Mouse (Mus musculus): ENCODE measurements at regions not wholly inside any gene's neighbourhood (a gene's known extent, or its start where the extent isn't known, plus 50 kb on each side); places are given as distances from the start of the nearest gene placed in this dataset.

- ATAC-seq (replicated peaks; ENCODE audit: low FRiP score, low TSS enrichment, low read depth) (no peak), DNase-seq (ENCODE audit: low spot score) (no peak)
- H3K27me3 ChIP-seq (replicated peaks; ENCODE audit: control insufficient read depth, insufficient read depth, low read length) = no peaks in the 10 kb centered on the region
- H3K27ac ChIP-seq (ENCODE audit: low read depth) = no peak overlapping the region
- 0 out of 2 replicates have a peak, but pooled peaks cover 2% of the 10 kb centered on the region for H3K9me3 ChIP-seq (ENCODE audit: control insufficient read depth, low read length)
- no peak overlapping the region for H3K4me3 ChIP-seq (ENCODE audit: low read depth, low read length)
- H3K4me1 ChIP-seq (replicated peaks; ENCODE audit: control insufficient read depth, insufficient read depth, low read length) = no peaks in the 10 kb centered on the region
- H3K4me2 ChIP-seq (ENCODE audit: low read length) = no peak overlapping the region
- WGBS = 84% methylated on average over 20 of the region's 20 CpGs
- no peak overlapping the region for H3K9ac ChIP-seq (ENCODE audit: low read length)
- no peaks in the 10 kb centered on the region for H3K36me3 ChIP-seq (ENCODE audit: control insufficient read depth, insufficient read depth, low read length)
Measured at GRCm38 (mm10) chr10:111913066-111913785, 59.2 kb upstream of the Krr1 start.

GRCm38 (mm10) chr10:111914231-111914630, 58.2 kb upstream of the Krr1 start:
- Histone ChIP-seq H3K4me3 (ENCODE audit: low read depth, low read length) (no peak overlapping the region), H3K4me2 (ENCODE audit: low read length) (no peak overlapping the region), H3K9me3 (ENCODE audit: control insufficient read depth, low read length) (0 out of 2 replicates have a peak, but pooled peaks cover 2% of the 10 kb centered on the region), H3K27ac (ENCODE audit: low read depth) (no peak overlapping the region), H3K9ac (ENCODE audit: low read length) (no peak overlapping the region), H3K27me3 (replicated peaks; ENCODE audit: control insufficient read depth, insufficient read depth, low read length) (no peaks in the 10 kb centered on the region), H3K36me3 (ENCODE audit: control insufficient read depth, insufficient read depth, low read length) (no peaks in the 10 kb centered on the region), H3K4me1 (replicated peaks; ENCODE audit: control insufficient read depth, insufficient read depth, low read length) (no peaks in the 10 kb centered on the region)
- DNase-seq (ENCODE audit: low spot score) = no peak
- no peak for ATAC-seq (replicated peaks; ENCODE audit: low FRiP score, low TSS enrichment, low read depth)
- 91% methylated on average over 4 of the region's 4 CpGs for WGBS

GRCm38 (mm10) chr10:111918071-111918507, 54.4 kb upstream of the Krr1 start:
- no peak overlapping the region for H3K27ac ChIP-seq (ENCODE audit: low read depth)
- no peaks in the 10 kb centered on the region for H3K4me1 ChIP-seq (replicated peaks; ENCODE audit: control insufficient read depth, insufficient read depth, low read length)
- no peak overlapping the region for H3K4me2 ChIP-seq (ENCODE audit: low read length)
- 0 out of 2 replicates have a peak, but pooled peaks cover under 1% of the 10 kb centered on the region for H3K9me3 ChIP-seq (ENCODE audit: control insufficient read depth, low read length)
- ATAC-seq (replicated peaks; ENCODE audit: low FRiP score, low TSS enrichment, low read depth) (no peak), DNase-seq (ENCODE audit: low spot score) (no peak)
- 77% methylated on average over 3 of the region's 3 CpGs for WGBS
- H3K36me3 ChIP-seq (ENCODE audit: control insufficient read depth, insufficient read depth, low read length) = no peaks in the 10 kb centered on the region
- H3K27me3 ChIP-seq (replicated peaks; ENCODE audit: control insufficient read depth, insufficient read depth, low read length) = no peaks in the 10 kb centered on the region
- no peak overlapping the region for H3K4me3 ChIP-seq (ENCODE audit: low read depth, low read length)
- no peak overlapping the region for H3K9ac ChIP-seq (ENCODE audit: low read length)

- ATAC-seq (replicated peaks; ENCODE audit: low FRiP score, low TSS enrichment, low read depth) (no peak), DNase-seq (ENCODE audit: low spot score) (no peak)
- Histone ChIP-seq H3K4me3 (ENCODE audit: low read depth, low read length) (no peak overlapping the region), H3K9ac (ENCODE audit: low read length) (no peak overlapping the region), H3K9me3 (ENCODE audit: control insufficient read depth, low read length) (no peaks in the 10 kb centered on the region), H3K27ac (ENCODE audit: low read depth) (no peak overlapping the region), H3K4me1 (replicated peaks; ENCODE audit: control insufficient read depth, insufficient read depth, low read length) (no peaks in the 10 kb centered on the region; the same call in 1 of the 2 replicates), H3K36me3 (ENCODE audit: control insufficient read depth, insufficient read depth, low read length) (no peaks in the 10 kb centered on the region), H3K4me2 (ENCODE audit: low read length) (no peak overlapping the region), H3K27me3 (replicated peaks; ENCODE audit: control insufficient read depth, insufficient read depth, low read length) (no peaks in the 10 kb centered on the region)
- WGBS = 74% methylated on average over 2 of the region's 2 CpGs
Measured at GRCm38 (mm10) chr10:111919475-111919874, 53.0 kb upstream of the Krr1 start.

GRCm38 (mm10) chr10:111921492-111921891, 51.0 kb upstream of the Krr1 start:
- Histone ChIP-seq H3K4me2 (ENCODE audit: low read length) (no peak overlapping the region), H3K4me1 (replicated peaks; ENCODE audit: control insufficient read depth, insufficient read depth, low read length) (peaks cover 6% of the 10 kb centered on the region; the same call in 1 of the 2 replicates), H3K36me3 (ENCODE audit: control insufficient read depth, insufficient read depth, low read length) (no peaks in the 10 kb centered on the region), H3K9ac (ENCODE audit: low read length) (no peak overlapping the region), H3K27ac (ENCODE audit: low read depth) (no peak overlapping the region), H3K4me3 (ENCODE audit: low read depth, low read length) (no peak overlapping the region), H3K9me3 (ENCODE audit: control insufficient read depth, low read length) (no peaks in the 10 kb centered on the region), H3K27me3 (replicated peaks; ENCODE audit: control insufficient read depth, insufficient read depth, low read length) (no peaks in the 10 kb centered on the region)
- DNase-seq (ENCODE audit: low spot score) (no peak), ATAC-seq (replicated peaks; ENCODE audit: low FRiP score, low TSS enrichment, low read depth) (no peak)
- WGBS = 66% methylated on average over 9 of the region's 9 CpGs
